Mouse (Mus musculus): ENCODE measurements around the gene Mlf2.
A peak's percentile ranks its signal among the peaks of the same experiment; 100 is the strongest.

The Mlf2 gene

GRCm38 (mm10) chr6:124930754-124931524 is at the start of gene Mlf2:
Mlf2 (plus strand) TSS chr6:124931386.
- TF ChIP-seq GATA4 (IDR thresholded peaks at IDR 0.05; ENCODE audit: insufficient replicate concordance, low read length): peak; percentile 40; the same call in 1 of the 2 replicates

- no peak for TF ChIP-seq GATA4 (IDR thresholded peaks at IDR 0.05; ENCODE audit: insufficient replicate concordance, low read length)
These were observed 49.4 kb upstream of the Mlf2 start for GRCm38 (mm10) chr6:124881821-124882220.

- no peak for TF ChIP-seq GATA4 (IDR thresholded peaks at IDR 0.05; ENCODE audit: insufficient replicate concordance, low read length)
These were observed 47.8 kb upstream of the Mlf2 start for GRCm38 (mm10) chr6:124883351-124883750.

GRCm38 (mm10) chr6:124884714-124885500 is 46.3 kb upstream of the Mlf2 start:
- no peak for TF ChIP-seq GATA4 (IDR thresholded peaks at IDR 0.05; ENCODE audit: insufficient replicate concordance, low read length)

- no peak for TF ChIP-seq GATA4 (IDR thresholded peaks at IDR 0.05; ENCODE audit: insufficient replicate concordance, low read length)
These were observed 45.2 kb upstream of the Mlf2 start for GRCm38 (mm10) chr6:124885956-124886381.

GRCm38 (mm10) chr6:124887986-124888385 is 43.2 kb upstream of the Mlf2 start, which contains the start of gene Cd4:
Cd4 (minus strand) TSS chr6:124888221.
- TF ChIP-seq GATA4 (IDR thresholded peaks at IDR 0.05; ENCODE audit: insufficient replicate concordance, low read length): no peak

GRCm38 (mm10) chr6:124888555-124889125 is 42.5 kb upstream of the Mlf2 start:
- no peak for TF ChIP-seq GATA4 (IDR thresholded peaks at IDR 0.05; ENCODE audit: insufficient replicate concordance, low read length)

GRCm38 (mm10) chr6:124890997-124891396 is 40.2 kb upstream of the Mlf2 start:
- no peak for TF ChIP-seq GATA4 (IDR thresholded peaks at IDR 0.05; ENCODE audit: insufficient replicate concordance, low read length)

- TF ChIP-seq GATA4 (IDR thresholded peaks at IDR 0.05; ENCODE audit: insufficient replicate concordance, low read length): no peak
These were observed 32.8 kb upstream of the Mlf2 start for GRCm38 (mm10) chr6:124898359-124898758.

- no peak for TF ChIP-seq GATA4 (IDR thresholded peaks at IDR 0.05; ENCODE audit: insufficient replicate concordance, low read length)
These were observed 31.0 kb upstream of the Mlf2 start for GRCm38 (mm10) chr6:124900056-124900800.

- TF ChIP-seq GATA4 (IDR thresholded peaks at IDR 0.05; ENCODE audit: insufficient replicate concordance, low read length): no peak
These were observed 30.2 kb upstream of the Mlf2 start for GRCm38 (mm10) chr6:124900801-124901480.

- TF ChIP-seq GATA4 (IDR thresholded peaks at IDR 0.05; ENCODE audit: insufficient replicate concordance, low read length): no peak
These were observed 29.3 kb upstream of the Mlf2 start for GRCm38 (mm10) chr6:124901851-124902250.

GRCm38 (mm10) chr6:124903580-124904151 is 27.5 kb upstream of the Mlf2 start:
- peak; percentile 63; the same call in 1 of the 2 replicates for TF ChIP-seq GATA4 (IDR thresholded peaks at IDR 0.05; ENCODE audit: insufficient replicate concordance, low read length)

Measured in liver, adult (tissue).